Mouse (Mus musculus): ENCODE data around the gene Zfp652. TPM values are rescaled to one million over a fixed set of nuclear protein-coding genes. Genes with fewer than 3 reads are reported as not detected.

The Zfp652 gene
- total and polyA plus RNA-seq, 3 experiments, result 57.0 to 261 (median 180) TPM

DNA sequence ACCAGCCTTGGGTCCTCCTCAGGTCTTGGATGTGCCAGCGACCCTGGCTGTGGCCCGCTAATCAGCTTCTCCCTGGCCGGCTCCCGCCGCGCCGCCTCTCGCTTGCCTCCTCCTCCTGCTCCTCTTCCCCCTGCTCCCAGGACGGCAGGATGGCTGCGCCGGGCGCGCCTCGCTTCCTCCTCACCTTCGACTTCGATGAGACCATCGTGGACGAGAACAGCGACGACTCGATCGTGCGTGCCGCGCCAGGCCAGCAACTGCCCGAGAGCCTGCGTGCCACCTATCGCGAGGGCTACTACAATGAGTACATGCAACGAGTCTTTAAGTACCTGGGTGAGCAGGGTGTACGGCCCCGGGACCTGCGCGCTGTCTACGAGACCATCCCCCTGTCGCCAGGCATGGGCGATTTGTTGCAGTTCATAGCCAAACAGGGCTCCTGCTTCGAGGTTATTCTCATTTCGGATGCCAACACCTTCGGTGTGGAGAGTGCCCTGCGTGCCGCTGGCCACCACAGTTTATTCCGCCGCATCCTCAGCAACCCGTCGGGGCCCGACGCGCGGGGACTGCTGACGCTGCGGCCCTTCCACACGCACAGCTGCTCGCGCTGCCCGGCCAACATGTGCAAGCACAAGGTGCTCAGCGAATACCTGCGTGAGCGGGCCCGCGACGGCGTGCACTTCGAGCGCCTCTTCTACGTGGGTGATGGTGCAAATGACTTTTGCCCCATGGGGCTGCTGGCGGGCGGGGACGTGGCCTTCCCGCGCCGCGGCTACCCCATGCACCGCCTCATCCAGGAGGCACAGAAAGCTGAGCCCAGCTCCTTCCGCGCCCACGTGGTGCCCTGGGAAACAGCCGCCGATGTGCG is 118.2 kb downstream of the Zfp652 start:
- peaks cover 96% of the 10 kb centered on the region for H3K4me1 ChIP-seq (ENCODE audit: insufficient read depth, low read depth, low read length)
- ATAC-seq (ENCODE audit: extremely low read depth, insufficient number of reproducible peaks, low FRiP score, poor library complexity, severe bottlenecking) (no peak), DNase-seq (ENCODE audit: low spot score) (no peak)
- H3K9me3 ChIP-seq (replicated peaks), result peaks cover 13% of the 10 kb centered on the region
- peak overlapping the region; percentile 31; the same call in 1 of the 2 replicates for H3K4me3 ChIP-seq (ENCODE audit: low read depth, low read length)
- H3K36me3 ChIP-seq (replicated peaks), result peaks cover 60% of the 10 kb centered on the region
- H3K27me3 ChIP-seq (ENCODE audit: insufficient read depth, low read length), result no peaks in the 10 kb centered on the region; the same call in 1 of the 2 replicates
- TF ChIP-seq GATA2 (IDR thresholded peaks at IDR 0.05; ENCODE audit: borderline replicate concordance, low read depth, low read length) (no peak), TAL1 (conservative IDR thresholded peaks at IDR 0.05; ENCODE audit: low read depth, low read length) (no peak), CTCF (IDR thresholded peaks at IDR 0.05; ENCODE audit: low read depth, low read length) (no peak), GATA1 (IDR thresholded peaks at IDR 0.05; ENCODE audit: borderline replicate concordance, low read length) (no peak), POLR2AphosphoS5 (IDR thresholded peaks at IDR 0.05; ENCODE audit: insufficient replicate concordance, low read depth, low read length) (no peak)

DNA sequence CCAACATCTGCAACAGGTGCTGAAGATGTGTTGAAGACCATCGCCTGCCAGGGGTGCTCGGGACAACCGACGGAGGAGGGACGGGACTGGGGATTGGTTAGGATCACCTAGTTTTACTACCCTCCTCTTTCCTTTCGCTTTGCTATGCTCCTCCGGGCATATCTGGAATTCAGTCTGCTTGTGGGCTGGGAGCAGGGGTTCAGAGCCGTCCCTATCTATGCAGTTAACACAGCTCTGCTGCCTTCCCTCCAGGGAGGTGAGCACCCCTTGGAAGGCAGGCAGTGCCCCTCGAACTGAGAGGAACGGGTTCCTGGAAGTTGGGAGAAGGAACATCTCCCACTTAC is 118.8 kb downstream of the Zfp652 start:
- Histone ChIP-seq H3K4me1 (ENCODE audit: insufficient read depth, low read depth, low read length) (peaks cover 98% of the 10 kb centered on the region), H3K9me3 (replicated peaks) (peaks cover 13% of the 10 kb centered on the region), H3K36me3 (replicated peaks) (peaks cover 66% of the 10 kb centered on the region), H3K4me3 (ENCODE audit: low read depth, low read length) (no peak overlapping the region; the same call in 1 of the 2 replicates), H3K27me3 (ENCODE audit: insufficient read depth, low read length) (no peaks in the 10 kb centered on the region; the same call in 1 of the 2 replicates)
- DNase-seq (ENCODE audit: low spot score), result no peak
- ATAC-seq (ENCODE audit: extremely low read depth, insufficient number of reproducible peaks, low FRiP score, poor library complexity, severe bottlenecking), result no peak
- TF ChIP-seq POLR2AphosphoS5 (IDR thresholded peaks at IDR 0.05; ENCODE audit: insufficient replicate concordance, low read depth, low read length), result no peak
- TF ChIP-seq GATA1 (IDR thresholded peaks at IDR 0.05; ENCODE audit: borderline replicate concordance, low read length), result no peak
- TF ChIP-seq GATA2 (IDR thresholded peaks at IDR 0.05; ENCODE audit: borderline replicate concordance, low read depth, low read length), result no peak
- no peak for TF ChIP-seq CTCF (IDR thresholded peaks at IDR 0.05; ENCODE audit: low read depth, low read length)
- no peak for TF ChIP-seq TAL1 (conservative IDR thresholded peaks at IDR 0.05; ENCODE audit: low read depth, low read length)

DNA sequence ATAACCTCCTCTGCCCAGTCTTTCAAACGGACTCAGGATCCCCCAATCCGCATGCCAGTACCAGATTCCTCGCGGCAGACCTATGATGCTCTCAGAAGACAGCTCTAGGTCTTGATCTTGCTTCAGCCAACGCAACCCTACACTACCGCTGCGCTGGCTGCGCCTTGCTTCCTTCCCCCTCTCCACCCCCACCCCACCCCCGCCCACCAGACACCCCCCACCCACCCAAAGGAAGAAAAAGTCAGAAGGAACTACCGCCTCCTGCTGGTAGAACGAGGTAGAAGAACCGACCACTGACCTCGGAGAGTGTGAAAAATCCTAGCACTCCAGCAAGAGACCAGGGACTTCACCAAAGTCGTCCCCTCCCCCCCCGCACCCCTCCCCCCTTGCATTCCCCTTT is 119.2 kb downstream of the Zfp652 start:
- DNase-seq (ENCODE audit: low spot score), result no peak

DNA sequence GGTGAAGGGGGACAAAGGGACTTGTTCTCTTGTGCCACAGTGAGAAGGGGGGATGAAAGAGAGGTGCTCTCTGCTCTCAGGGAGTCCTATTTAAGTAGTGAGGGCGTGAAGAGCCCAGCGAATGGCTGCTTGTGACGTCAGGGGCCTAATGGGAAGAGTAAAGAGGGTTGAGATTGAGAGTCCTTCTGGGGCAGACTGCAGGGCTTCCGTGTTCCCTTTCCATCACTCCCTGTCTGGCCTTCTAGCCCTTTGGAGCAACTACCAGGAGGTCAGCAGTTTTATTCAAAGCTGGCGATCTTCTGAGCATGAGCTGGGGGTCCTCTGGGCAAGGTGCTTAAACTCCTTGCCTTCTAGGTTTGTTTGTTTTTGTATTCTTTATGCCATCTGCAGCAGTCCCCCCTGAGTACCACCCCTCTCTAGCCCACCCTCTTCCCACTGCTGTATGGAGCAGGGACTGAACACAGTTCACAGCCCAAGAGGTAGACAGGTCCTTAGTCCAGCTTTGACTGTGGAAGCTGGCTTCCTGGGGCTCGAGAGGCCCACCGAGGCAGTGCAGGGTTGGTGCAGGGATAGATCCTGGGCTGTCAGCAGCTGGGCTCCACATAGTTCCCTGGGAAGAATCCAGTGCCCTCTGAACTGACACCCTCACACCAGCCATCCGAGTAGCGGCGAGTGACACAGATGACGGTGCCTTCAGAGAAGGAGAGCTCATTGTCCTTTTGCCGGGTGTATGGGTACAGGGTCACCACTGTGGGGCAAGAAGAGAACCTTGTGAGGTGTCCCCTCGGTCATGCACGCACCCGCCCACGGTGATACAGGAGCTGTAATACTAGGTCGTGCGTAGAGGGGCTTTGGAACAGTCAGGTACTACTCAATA is 119.9 kb downstream of the Zfp652 start:
- H3K9me3 ChIP-seq (replicated peaks), result peaks cover 13% of the 10 kb centered on the region
- no peak for ATAC-seq (ENCODE audit: extremely low read depth, insufficient number of reproducible peaks, low FRiP score, poor library complexity, severe bottlenecking)
- TF ChIP-seq GATA2 (IDR thresholded peaks at IDR 0.05; ENCODE audit: borderline replicate concordance, low read depth, low read length) (no peak), POLR2AphosphoS5 (IDR thresholded peaks at IDR 0.05; ENCODE audit: insufficient replicate concordance, low read depth, low read length) (no peak), TAL1 (conservative IDR thresholded peaks at IDR 0.05; ENCODE audit: low read depth, low read length) (no peak), GATA1 (IDR thresholded peaks at IDR 0.05; ENCODE audit: borderline replicate concordance, low read length) (no peak), CTCF (IDR thresholded peaks at IDR 0.05; ENCODE audit: low read depth, low read length) (no peak)
- DNase-seq (ENCODE audit: low spot score), result no peak
- H3K27me3 ChIP-seq (ENCODE audit: insufficient read depth, low read length), result no peaks in the 10 kb centered on the region; the same call in 1 of the 2 replicates
- peaks cover 98% of the 10 kb centered on the region for H3K4me1 ChIP-seq (ENCODE audit: insufficient read depth, low read depth, low read length)
- H3K4me3 ChIP-seq (ENCODE audit: low read depth, low read length), result peak overlapping the region; percentile 16; the same call in 1 of the 2 replicates
- peaks cover 77% of the 10 kb centered on the region for H3K36me3 ChIP-seq (replicated peaks)

More for the DNA sequence above, 119.2 kb downstream of the Zfp652 start:
- no peak for TF ChIP-seq TAL1 (conservative IDR thresholded peaks at IDR 0.05; ENCODE audit: low read depth, low read length)
- TF ChIP-seq CTCF (IDR thresholded peaks at IDR 0.05; ENCODE audit: low read depth, low read length), result no peak
- TF ChIP-seq GATA2 (IDR thresholded peaks at IDR 0.05; ENCODE audit: borderline replicate concordance, low read depth, low read length), result no peak
- no peak for TF ChIP-seq GATA1 (IDR thresholded peaks at IDR 0.05; ENCODE audit: borderline replicate concordance, low read length)
- no peak for TF ChIP-seq POLR2AphosphoS5 (IDR thresholded peaks at IDR 0.05; ENCODE audit: insufficient replicate concordance, low read depth, low read length)
- Histone ChIP-seq H3K36me3 (replicated peaks) (peaks cover 70% of the 10 kb centered on the region), H3K4me3 (ENCODE audit: low read depth, low read length) (no peak overlapping the region), H3K4me1 (ENCODE audit: insufficient read depth, low read depth, low read length) (peaks cover 98% of the 10 kb centered on the region), H3K27me3 (ENCODE audit: insufficient read depth, low read length) (no peaks in the 10 kb centered on the region; the same call in 1 of the 2 replicates), H3K9me3 (replicated peaks) (peaks cover 13% of the 10 kb centered on the region)
- no peak for ATAC-seq (ENCODE audit: extremely low read depth, insufficient number of reproducible peaks, low FRiP score, poor library complexity, severe bottlenecking)

DNA sequence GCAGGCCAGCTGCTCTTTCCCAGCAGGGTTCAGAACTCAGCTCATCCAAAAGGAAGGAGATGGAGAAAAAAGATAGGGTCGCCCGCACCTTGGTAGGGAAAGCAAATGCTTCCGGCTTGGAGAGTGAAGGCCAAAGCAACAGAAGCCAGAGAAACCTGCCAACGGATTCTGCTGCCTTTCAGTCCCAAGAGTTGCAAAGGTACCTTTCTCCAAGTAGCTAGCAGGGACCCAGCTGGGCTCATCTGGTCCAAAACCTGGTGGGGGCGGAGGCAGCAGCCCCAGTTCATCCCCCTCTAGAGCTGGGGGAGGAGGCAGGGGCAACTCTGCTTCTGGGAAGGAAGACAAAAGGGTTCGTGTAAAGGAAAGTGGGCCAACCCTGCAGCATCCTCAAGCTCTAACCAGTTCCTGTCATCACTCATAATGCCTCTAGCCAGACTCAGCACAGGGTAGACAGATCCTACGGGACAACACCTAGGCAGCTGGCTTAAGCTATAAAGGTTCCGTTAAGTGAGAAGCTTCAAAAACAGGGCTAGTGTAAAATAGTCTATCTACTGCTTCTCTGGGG is 120.6 kb downstream of the Zfp652 start:
- TF ChIP-seq TAL1 (conservative IDR thresholded peaks at IDR 0.05; ENCODE audit: low read depth, low read length) (no peak), GATA1 (IDR thresholded peaks at IDR 0.05; ENCODE audit: borderline replicate concordance, low read length) (no peak), POLR2AphosphoS5 (IDR thresholded peaks at IDR 0.05; ENCODE audit: insufficient replicate concordance, low read depth, low read length) (no peak), CTCF (IDR thresholded peaks at IDR 0.05; ENCODE audit: low read depth, low read length) (no peak), GATA2 (IDR thresholded peaks at IDR 0.05; ENCODE audit: borderline replicate concordance, low read depth, low read length) (no peak)
- Histone ChIP-seq H3K36me3 (replicated peaks) (peaks cover 79% of the 10 kb centered on the region), H3K27me3 (ENCODE audit: insufficient read depth, low read length) (no peaks in the 10 kb centered on the region; the same call in 1 of the 2 replicates), H3K4me3 (ENCODE audit: low read depth, low read length) (peak overlapping the region; percentile 72; the same call in 1 of the 2 replicates), H3K9me3 (replicated peaks) (peaks cover 13% of the 10 kb centered on the region), H3K4me1 (ENCODE audit: insufficient read depth, low read depth, low read length) (peaks cover 98% of the 10 kb centered on the region)
- no peak for ATAC-seq (ENCODE audit: extremely low read depth, insufficient number of reproducible peaks, low FRiP score, poor library complexity, severe bottlenecking)
- DNase-seq (ENCODE audit: low spot score), result no peak

All from G1E (cell line).